Mouse (Mus musculus): ENCODE data around the gene Coro1a.

GRCm38 (mm10) chr7:126665269-126665668 lies 42.3 kb downstream of the Coro1a start:
- no peak for TF ChIP-seq GATA1 (IDR thresholded peaks at IDR 0.05; ENCODE audit: borderline replicate concordance, low read length)
- no peak for TF ChIP-seq FLI1 (IDR thresholded peaks at IDR 0.05; ENCODE audit: low read length)
